8 mouse cellular contexts compared by ENCODE assay signal in genomic region chr4:156234021-156234501, GRCm38 (mm10). TPM values are rescaled to one million over a fixed set of nuclear protein-coding genes. Genes with fewer than 3 reads are reported as not detected.
DNase-seq lines count a peak whose midpoint lies in the region; ATAC-seq and TF ChIP-seq lines count a peak whose summit lies in the region.

No protein-coding gene starts in this region.

- DNase-seq in heart, embryonic 10.5 days (ENCODE audit: low spot score) = no peak
- no peak for DNase-seq in heart, postnatal 4 days
- peak; percentile 69 for DNase-seq in R1 (ENCODE audit: low read depth, low spot score)
- DNase-seq in forebrain, embryonic 14.5 days (ENCODE audit: low spot score) = no peak
- DNase-seq in limb, embryonic 14.5 days (ENCODE audit: low spot score) = no peak
- DNase-seq in urinary bladder, postnatal 4 days (ENCODE audit: low spot score in 2 of 2) = no peak
- no peak for DNase-seq in left cerebral cortex, postnatal 4 days

- peak overlapping the region; percentile 88 for H3K4me2 ChIP-seq in forebrain, embryonic 14.5 days (ENCODE audit: low read length)
- H3K4me2 ChIP-seq in limb, embryonic 14.5 days (replicated peaks; ENCODE audit: low read depth, low read length, severe bottlenecking) = peak overlapping the region; percentile 88

- peak overlapping the region; percentile 83 for H3K9ac ChIP-seq in forebrain, embryonic 14.5 days (ENCODE audit: low read length)
- H3K9ac ChIP-seq in limb, embryonic 14.5 days (ENCODE audit: low read depth, low read length, severe bottlenecking) = peak overlapping the region; percentile 72

- peak overlapping the region; percentile 79 for H3K4me3 ChIP-seq in heart, embryonic 10.5 days
- H3K4me3 ChIP-seq in forebrain, embryonic 14.5 days (ENCODE audit: low read depth, low read length) = peak overlapping the region; percentile 94
- peak overlapping the region; percentile 86 for H3K4me3 ChIP-seq in limb, embryonic 14.5 days (replicated peaks; ENCODE audit: low read length)
- H3K4me3 ChIP-seq in olfactory bulb, adult 2 months (ENCODE audit: insufficient read depth, low read depth, low read length) = peak overlapping the region; percentile 74

- 6% methylated on average over 17 of the region's 17 CpGs for WGBS in heart, embryonic 10.5 days
- under 1% methylated on average over 17 of the region's 17 CpGs for WGBS in forebrain, embryonic 14.5 days
- 1% methylated on average over 17 of the region's 17 CpGs for WGBS in limb, embryonic 14.5 days
- 4% methylated on average over 17 of the region's 17 CpGs for WGBS in olfactory bulb, adult 2 months

- no peak for TF ChIP-seq CTCF in olfactory bulb, adult 2 months (IDR thresholded peaks at IDR 0.05; ENCODE audit: insufficient read depth, low read depth, low read length)

- ATAC-seq in forebrain, embryonic 14.5 days = no peak
- ATAC-seq in limb, embryonic 14.5 days (ENCODE audit: low FRiP score, low read depth) = no peak

- H3K36me3 ChIP-seq in heart, embryonic 10.5 days = peaks cover 62% of the 10 kb centered on the region
- H3K36me3 ChIP-seq in forebrain, embryonic 14.5 days (ENCODE audit: control insufficient read depth, insufficient read depth, low read length) = peaks cover 59% of the 10 kb centered on the region
- H3K36me3 ChIP-seq in limb, embryonic 14.5 days (ENCODE audit: control insufficient read depth, insufficient read depth, low read length) = peaks cover 60% of the 10 kb centered on the region

- H3K27ac ChIP-seq in heart, embryonic 10.5 days = peak overlapping the region; percentile 92
- H3K27ac ChIP-seq in forebrain, embryonic 14.5 days (ENCODE audit: low read depth, low read length) = peak overlapping the region; percentile 80; the same call in 1 of the 2 replicates
- no peak overlapping the region for H3K27ac ChIP-seq in limb, embryonic 14.5 days (replicated peaks; ENCODE audit: low read depth, low read length)
- no peak overlapping the region for H3K27ac ChIP-seq in olfactory bulb, adult 2 months (ENCODE audit: insufficient read depth, low read depth, low read length)

- H3K4me1 ChIP-seq in heart, embryonic 10.5 days = peaks cover 20% of the 10 kb centered on the region
- H3K4me1 ChIP-seq in forebrain, embryonic 14.5 days (ENCODE audit: control insufficient read depth, insufficient read depth, low read length) = peaks cover 7% of the 10 kb centered on the region; the same call in 1 of the 2 replicates
- H3K4me1 ChIP-seq in limb, embryonic 14.5 days (ENCODE audit: control insufficient read depth, insufficient read depth, low read length) = peaks cover 11% of the 10 kb centered on the region
- peaks cover 40% of the 10 kb centered on the region for H3K4me1 ChIP-seq in olfactory bulb, adult 2 months (ENCODE audit: control insufficient read depth, insufficient read depth, low read length)

- intact Hi-C loops in left cerebral cortex, postnatal 4 days (cut with DNase I) = no loop called here

- peaks cover 7% of the 10 kb centered on the region; the same call in 1 of the 2 replicates for H3K27me3 ChIP-seq in heart, embryonic 10.5 days (ENCODE audit: insufficient read depth, poor library complexity, severe bottlenecking)
- H3K27me3 ChIP-seq in forebrain, embryonic 14.5 days (replicated peaks; ENCODE audit: control insufficient read depth, insufficient read depth, low read length) = no peaks in the 10 kb centered on the region
- no peaks in the 10 kb centered on the region for H3K27me3 ChIP-seq in limb, embryonic 14.5 days (ENCODE audit: control insufficient read depth, insufficient read depth, low read length)

- TF ChIP-seq POLR2A in limb, embryonic 14.5 days (IDR thresholded peaks at IDR 0.05; ENCODE audit: borderline replicate concordance, extremely low read depth, insufficient read depth, insufficient read length) = no peak
- no peak for TF ChIP-seq POLR2A in olfactory bulb, adult 2 months (IDR thresholded peaks at IDR 0.05; ENCODE audit: insufficient read depth, low read depth, low read length)

- H3K9me3 ChIP-seq in heart, embryonic 10.5 days = no peaks in the 10 kb centered on the region
- no peaks in the 10 kb centered on the region for H3K9me3 ChIP-seq in forebrain, embryonic 14.5 days (replicated peaks; ENCODE audit: control insufficient read depth, low read length)
- H3K9me3 ChIP-seq in limb, embryonic 14.5 days (ENCODE audit: control insufficient read depth, low read length) = no peaks in the 10 kb centered on the region

RNA-seq across cellular contexts. Expression of gene Plekhn1, which starts 0.6 kb away (rescaled TPM):
- 15.2 and 15.9 TPM in 2 replicates for polyA plus RNA-seq in heart, embryonic 10.5 days (2016; fragmentation: Nextera tagmentation; extraction: Ambion mirVana)
- 10 to 100 TPM in 1 of 2 experiments, 1 to 10 TPM in 1; 9.1 to 10.2 TPM for total RNA-seq in heart, postnatal 4 days (2021)
- polyA plus RNA-seq in forebrain, embryonic 14.5 days (2014; fragmentation: Nextera tagmentation; extraction: Ambion mirVana) = 19.2 and 21.7 TPM in 2 replicates
- 104 and 133 TPM in 2 replicates for polyA plus RNA-seq in limb, embryonic 14.5 days (2012; rRNA removed)
- 32.2 and 36.6 TPM in 2 replicates for polyA plus RNA-seq in limb, embryonic 14.5 days (2014; fragmentation: Nextera tagmentation; extraction: Ambion mirVana)
- 117 TPM in 1 of 2 replicates, not detected in the other for polyA plus RNA-seq in olfactory bulb, adult 2 months (2012; ENCODE audit: insufficient read depth, insufficient read length, low replicate concordance, missing spikeins)
- 10 to 100 TPM; 46.0 to 46.9 TPM for total RNA-seq in left cerebral cortex, postnatal 4 days (2021)

RNA-seq across cellular contexts. Expression of gene Noc2l, which starts 1.7 kb away (rescaled TPM):
- 59.2 and 96.5 TPM in 2 replicates for polyA plus RNA-seq in heart, embryonic 10.5 days (2016; fragmentation: Nextera tagmentation; extraction: Ambion mirVana)
- total RNA-seq in heart, postnatal 4 days (2021) = 10 to 100 TPM; 25.2 to 25.4 TPM
- polyA plus RNA-seq in forebrain, embryonic 14.5 days (2014; fragmentation: Nextera tagmentation; extraction: Ambion mirVana) = 43.3 and 45.5 TPM in 2 replicates
- 130 and 147 TPM in 2 replicates for polyA plus RNA-seq in limb, embryonic 14.5 days (2012; rRNA removed)
- polyA plus RNA-seq in limb, embryonic 14.5 days (2014; fragmentation: Nextera tagmentation; extraction: Ambion mirVana) = 61.2 and 62.7 TPM in 2 replicates
- not detected in 2 replicates for polyA plus RNA-seq in olfactory bulb, adult 2 months (2012; ENCODE audit: insufficient read depth, insufficient read length, low replicate concordance, missing spikeins)
- total RNA-seq in left cerebral cortex, postnatal 4 days (2021) = 10 to 100 TPM; 77.3 to 78.3 TPM

RNA-seq across cellular contexts. Expression of gene Perm1, which starts 18.4 kb away (rescaled TPM):
- polyA plus RNA-seq in heart, embryonic 10.5 days (2016; fragmentation: Nextera tagmentation; extraction: Ambion mirVana) = 0.64 and 1.2 TPM in 2 replicates
- 100 to 1,000 TPM in 1 of 2 experiments, 10 to 100 TPM in 1; 91.2 to 106 TPM for total RNA-seq in heart, postnatal 4 days (2021)
- polyA plus RNA-seq in forebrain, embryonic 14.5 days (2014; fragmentation: Nextera tagmentation; extraction: Ambion mirVana) = 0.83 and 0.99 TPM in 2 replicates
- polyA plus RNA-seq in limb, embryonic 14.5 days (2012; rRNA removed) = 0.25 and 0.54 TPM in 2 replicates
- 1.0 and 1.2 TPM in 2 replicates for polyA plus RNA-seq in limb, embryonic 14.5 days (2014; fragmentation: Nextera tagmentation; extraction: Ambion mirVana)
- polyA plus RNA-seq in olfactory bulb, adult 2 months (2012; ENCODE audit: insufficient read depth, insufficient read length, low replicate concordance, missing spikeins) = not detected in 2 replicates
- under 1 TPM; 0.36 to 0.46 TPM for total RNA-seq in left cerebral cortex, postnatal 4 days (2021)

RNA-seq across cellular contexts. Expression of gene Samd11, which starts 21.4 kb away (rescaled TPM):
- polyA plus RNA-seq in heart, embryonic 10.5 days (2016; fragmentation: Nextera tagmentation; extraction: Ambion mirVana) = 1.1 and 2.0 TPM in 2 replicates
- total RNA-seq in heart, postnatal 4 days (2021) = under 1 TPM; 0.16 to 0.29 TPM
- polyA plus RNA-seq in forebrain, embryonic 14.5 days (2014; fragmentation: Nextera tagmentation; extraction: Ambion mirVana) = 0.98 and 1.2 TPM in 2 replicates
- 0.58 and 0.78 TPM in 2 replicates for polyA plus RNA-seq in limb, embryonic 14.5 days (2012; rRNA removed)
- polyA plus RNA-seq in limb, embryonic 14.5 days (2014; fragmentation: Nextera tagmentation; extraction: Ambion mirVana) = 0.12 and 0.43 TPM in 2 replicates
- polyA plus RNA-seq in olfactory bulb, adult 2 months (2012; ENCODE audit: insufficient read depth, insufficient read length, low replicate concordance, missing spikeins) = not detected in 2 replicates
- total RNA-seq in left cerebral cortex, postnatal 4 days (2021) = 1 to 10 TPM; 4.7 to 5.3 TPM

RNA-seq across cellular contexts. Expression of gene AW011738, which starts 31.0 kb away (rescaled TPM):
- 1.3 and 2.0 TPM in 2 replicates for polyA plus RNA-seq in heart, embryonic 10.5 days (2016; fragmentation: Nextera tagmentation; extraction: Ambion mirVana)
- total RNA-seq in heart, postnatal 4 days (2021) = 1 to 10 TPM; 7.6 to 7.7 TPM
- polyA plus RNA-seq in forebrain, embryonic 14.5 days (2014; fragmentation: Nextera tagmentation; extraction: Ambion mirVana) = 1.2 TPM in 2 replicates
- 2.2 and 2.4 TPM in 2 replicates for polyA plus RNA-seq in limb, embryonic 14.5 days (2012; rRNA removed)
- 0.41 and 1.4 TPM in 2 replicates for polyA plus RNA-seq in limb, embryonic 14.5 days (2014; fragmentation: Nextera tagmentation; extraction: Ambion mirVana)
- not detected in 2 replicates for polyA plus RNA-seq in olfactory bulb, adult 2 months (2012; ENCODE audit: insufficient read depth, insufficient read length, low replicate concordance, missing spikeins)
- 1 to 10 TPM; 5.2 to 6.4 TPM for total RNA-seq in left cerebral cortex, postnatal 4 days (2021)

Comparison
In these comparisons a context has a peak if more than half of its experiments do, and no peak if none do; other contexts are left out.
1. H3K27ac ChIP-seq: peak in heart, embryonic 10.5 days (single experiment) and forebrain, embryonic 14.5 days (single experiment); none in limb, embryonic 14.5 days (single experiment) and olfactory bulb, adult 2 months (single experiment).
2. Peak in every context shown above with its lines, with median percentiles within 50 percentile points of each other: H3K4me3 ChIP-seq.